Mouse (Mus musculus): ENCODE data around the gene Slc4a4.

Gene Slc4a4

DNA sequence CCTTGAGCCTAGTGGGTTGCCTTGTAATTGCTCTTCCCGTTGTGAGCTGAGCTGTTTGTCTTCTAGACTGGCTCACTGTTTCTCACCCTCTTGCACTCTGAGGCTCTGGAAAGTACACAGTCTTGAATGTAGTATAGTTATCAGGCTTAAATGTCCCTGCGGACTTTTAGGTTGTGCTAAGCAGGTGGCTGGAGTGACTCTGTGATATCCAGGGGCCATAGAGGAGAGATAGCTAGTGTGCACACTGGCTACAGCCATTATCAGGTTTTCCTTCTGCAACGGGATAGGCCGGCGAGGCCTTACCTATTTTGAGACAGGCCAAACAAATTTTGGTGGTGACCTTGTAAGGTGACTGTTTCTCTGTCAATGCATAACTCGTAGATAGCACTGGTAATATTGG, 110.7 kb downstream of the Slc4a4 start:
- DNase-seq (ENCODE audit: low read depth in 1 of 2, low spot score in 2 of 2) = no peak

DNA sequence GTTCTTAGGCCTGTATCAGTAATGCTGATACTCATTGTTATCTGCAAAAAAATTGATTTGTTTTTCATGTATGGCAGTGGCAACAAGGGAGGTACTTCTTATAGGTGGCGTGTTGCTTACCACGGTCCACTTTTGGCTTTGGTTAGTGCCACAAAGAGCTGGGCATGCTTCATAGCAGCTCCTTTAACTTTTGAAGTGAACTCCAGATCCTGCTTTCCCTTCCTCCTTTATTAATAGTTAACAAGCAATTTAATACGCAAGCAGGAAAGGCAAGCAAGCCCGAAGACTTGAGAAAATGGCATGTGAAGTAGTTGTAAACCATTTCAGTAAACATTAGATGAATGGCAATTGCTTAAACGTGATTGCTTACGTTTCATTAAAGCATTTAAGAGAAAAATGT, 113.2 kb downstream of the Slc4a4 start:
- DNase-seq (ENCODE audit: low read depth in 1 of 2, low spot score in 2 of 2) = no peak

- no peak for DNase-seq (ENCODE audit: low read depth in 1 of 2, low spot score in 2 of 2)
These were observed 114.0 kb downstream of the Slc4a4 start for GRCm38 (mm10) chr5:89000598-89000997.

- DNase-seq (ENCODE audit: low read depth in 1 of 2, low spot score in 2 of 2) = no peak
These were observed 123.5 kb downstream of the Slc4a4 start for GRCm38 (mm10) chr5:89010116-89010515.

GRCm38 (mm10) chr5:89012456-89012855, 125.8 kb downstream of the Slc4a4 start:
- DNase-seq (ENCODE audit: low read depth in 1 of 2, low spot score in 2 of 2) = no peak

GRCm38 (mm10) chr5:89014782-89015181, 128.2 kb downstream of the Slc4a4 start:
- DNase-seq (ENCODE audit: low read depth in 1 of 2, low spot score in 2 of 2) = no peak

DNA sequence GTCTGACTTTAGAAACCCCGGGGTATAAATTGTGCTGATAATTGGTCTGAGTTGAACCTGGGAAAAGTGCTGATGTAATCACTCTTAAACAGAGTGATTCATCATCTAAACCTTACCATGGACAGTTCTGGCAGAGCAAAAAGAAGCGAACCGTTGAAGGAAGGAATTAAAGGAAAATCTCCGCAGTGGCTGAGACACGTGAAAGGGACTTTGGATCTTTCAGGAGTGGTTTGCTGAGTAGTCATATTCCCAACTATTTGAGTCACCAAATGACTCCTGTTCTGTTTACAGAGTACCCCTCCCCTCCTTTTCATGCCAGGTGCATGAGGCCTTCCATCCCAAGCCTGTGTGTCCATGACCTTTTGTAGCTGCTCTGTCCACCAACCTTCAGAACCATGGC, 129.3 kb downstream of the Slc4a4 start:
- DNase-seq (ENCODE audit: low read depth in 1 of 2, low spot score in 2 of 2) = no peak

DNA sequence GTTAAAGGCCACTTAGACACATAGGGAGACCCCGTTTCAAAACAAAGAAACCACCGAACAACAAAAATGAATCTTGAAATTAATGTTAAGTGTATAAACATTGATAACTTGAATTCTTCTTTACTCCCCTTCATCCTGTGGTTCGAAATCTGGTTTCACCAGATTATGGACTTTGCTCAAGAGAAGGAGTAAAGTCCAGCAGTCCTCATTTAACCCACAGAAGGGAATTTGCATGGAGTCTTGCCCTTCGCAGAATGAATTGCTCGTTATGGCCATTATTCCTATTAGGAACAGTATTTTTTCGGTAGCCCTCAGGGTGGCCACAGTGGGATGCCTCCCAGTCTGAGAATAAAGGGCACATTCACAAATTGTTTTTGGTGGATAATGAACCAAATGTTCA, 131.9 kb downstream of the Slc4a4 start:
- DNase-seq (ENCODE audit: low read depth in 1 of 2, low spot score in 2 of 2) = no peak

DNA sequence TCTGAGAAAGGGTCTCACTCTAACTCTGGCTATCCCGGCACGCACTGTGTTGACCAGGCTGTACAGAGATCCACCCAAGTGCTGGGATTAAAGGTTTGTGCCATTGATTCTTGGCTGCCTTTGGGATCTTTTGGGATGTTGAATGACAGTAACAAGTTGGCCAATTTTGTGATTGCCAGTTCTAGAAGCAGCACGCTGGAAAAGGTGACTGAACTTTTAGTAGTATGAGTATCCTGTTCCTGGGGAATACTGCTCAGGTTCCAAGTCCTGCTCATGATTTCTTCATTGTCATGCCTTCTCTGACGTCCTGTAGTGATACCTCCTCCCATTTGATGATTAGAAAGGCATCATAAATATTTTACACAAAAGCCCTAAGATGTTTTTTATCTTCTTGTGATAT, 137.8 kb downstream of the Slc4a4 start:
- DNase-seq (ENCODE audit: low read depth in 1 of 2, low spot score in 2 of 2) = no peak

- no peak for DNase-seq (ENCODE audit: low read depth in 1 of 2, low spot score in 2 of 2)
These were observed 141.0 kb downstream of the Slc4a4 start for GRCm38 (mm10) chr5:89027518-89028085.

- no peak for DNase-seq (ENCODE audit: low read depth in 1 of 2, low spot score in 2 of 2)
These were observed 146.0 kb downstream of the Slc4a4 start for GRCm38 (mm10) chr5:89032647-89033046.

DNA sequence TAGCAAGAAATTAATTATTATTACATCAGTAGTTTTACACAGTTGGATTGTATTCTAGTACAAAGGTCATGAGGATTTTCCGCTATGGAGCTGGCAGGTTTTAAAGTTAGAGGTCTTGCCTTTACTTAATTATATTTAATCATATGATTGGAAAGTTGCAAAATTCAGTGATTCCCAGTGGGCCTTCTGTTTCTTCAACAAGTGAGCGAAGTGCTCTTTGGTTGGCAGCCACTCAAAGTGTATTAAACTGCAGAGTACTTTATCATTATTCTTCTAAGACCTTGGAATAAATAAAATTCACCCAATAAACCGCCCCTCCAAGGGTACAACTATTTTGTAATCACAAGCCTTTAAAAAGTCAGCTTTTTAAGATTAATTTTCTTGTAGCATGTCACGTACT, 146.6 kb downstream of the Slc4a4 start:
- no peak for DNase-seq (ENCODE audit: low read depth in 1 of 2, low spot score in 2 of 2)

DNA sequence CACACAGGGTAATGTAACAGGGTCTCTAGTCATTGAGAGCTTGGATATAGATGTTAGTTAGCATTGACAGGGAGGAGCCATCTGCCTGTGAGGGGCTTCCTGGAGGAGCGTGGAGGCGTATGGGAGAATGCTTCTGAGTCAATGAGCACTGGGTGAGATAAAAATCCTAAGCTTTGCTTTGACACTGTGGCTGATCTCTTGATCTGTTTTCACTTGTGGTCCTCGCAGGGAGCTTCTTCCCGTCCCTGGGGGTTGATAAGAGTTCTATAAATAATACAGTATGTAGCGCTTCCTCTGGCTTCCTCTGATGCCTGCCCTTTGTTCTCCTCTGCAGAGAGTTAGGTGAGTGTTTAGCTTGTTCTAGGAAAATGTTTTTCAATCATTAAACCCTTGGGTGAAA, 149.5 kb downstream of the Slc4a4 start:
- DNase-seq (ENCODE audit: low read depth in 1 of 2, low spot score in 2 of 2) = no peak

- DNase-seq (ENCODE audit: low read depth in 1 of 2, low spot score in 2 of 2) = no peak
These were observed 154.2 kb downstream of the Slc4a4 start for GRCm38 (mm10) chr5:89040814-89041213.

- no peak for DNase-seq (ENCODE audit: low read depth in 1 of 2, low spot score in 2 of 2)
These were observed 157.2 kb downstream of the Slc4a4 start for GRCm38 (mm10) chr5:89043846-89044245.

DNA sequence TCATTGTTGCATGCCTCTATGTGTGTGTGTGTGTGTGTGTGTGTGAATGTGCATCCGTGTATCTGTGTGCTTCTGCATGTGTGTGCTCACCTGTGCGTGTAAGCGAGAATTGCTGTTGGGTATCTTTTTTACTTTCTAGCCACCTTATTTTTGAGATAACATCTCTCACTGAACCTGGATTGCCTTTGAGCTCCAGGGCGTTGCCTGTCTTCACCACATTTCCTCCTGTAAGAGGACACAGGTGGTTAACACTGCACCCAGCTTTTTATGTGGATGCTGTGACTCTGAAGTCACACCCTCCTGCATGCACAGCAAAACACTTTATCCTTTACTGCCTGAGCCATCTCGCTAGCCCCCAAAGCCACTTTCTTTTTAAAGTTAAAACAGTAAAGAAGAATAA, 158.2 kb downstream of the Slc4a4 start:
- no peak for DNase-seq (ENCODE audit: low read depth in 1 of 2, low spot score in 2 of 2)

DNA sequence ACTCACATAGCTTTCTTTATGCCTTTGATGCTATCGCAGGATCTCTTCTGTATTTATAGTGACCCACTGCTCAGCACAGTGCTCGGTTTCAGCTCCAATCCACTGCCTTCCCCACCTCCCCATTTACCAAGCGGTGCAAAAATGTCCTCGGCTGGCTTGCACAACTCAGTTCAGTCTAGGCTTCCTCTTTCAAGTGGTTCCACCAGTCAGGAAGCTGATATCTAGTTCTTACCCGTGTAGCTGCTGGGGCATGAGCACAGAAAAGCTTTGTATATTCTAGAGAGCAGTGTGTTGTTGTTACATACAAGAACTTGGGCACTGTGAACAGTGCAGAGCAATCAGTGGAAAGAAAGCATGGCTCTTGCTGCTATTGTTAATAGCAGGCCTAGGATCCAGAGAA, 165.0 kb downstream of the Slc4a4 start:
- no peak for DNase-seq (ENCODE audit: low read depth in 1 of 2, low spot score in 2 of 2)

GRCm38 (mm10) chr5:89052230-89052629, 165.6 kb downstream of the Slc4a4 start:
- DNase-seq (ENCODE audit: low read depth in 1 of 2, low spot score in 2 of 2) = no peak

DNA sequence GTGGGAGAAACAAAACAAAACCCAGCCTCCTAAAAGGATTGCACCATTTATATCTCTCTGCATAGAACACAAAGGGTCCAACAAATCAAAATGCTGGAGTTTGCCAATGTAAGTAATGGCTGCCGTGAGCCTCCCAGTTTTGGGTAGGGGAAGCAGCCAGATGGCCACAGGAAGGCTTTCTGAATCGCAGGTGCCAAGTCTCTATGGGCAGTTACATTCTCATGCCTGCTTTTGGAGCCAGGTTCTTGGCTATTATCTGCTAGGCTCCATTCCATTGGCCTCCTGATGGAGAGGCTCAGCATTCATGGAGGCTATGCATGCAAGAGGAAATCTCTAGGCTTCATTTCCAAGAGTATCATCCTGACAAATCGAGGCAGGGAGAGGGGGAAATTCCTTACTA, 169.0 kb downstream of the Slc4a4 start:
- no peak for DNase-seq (ENCODE audit: low read depth in 1 of 2, low spot score in 2 of 2)

DNA sequence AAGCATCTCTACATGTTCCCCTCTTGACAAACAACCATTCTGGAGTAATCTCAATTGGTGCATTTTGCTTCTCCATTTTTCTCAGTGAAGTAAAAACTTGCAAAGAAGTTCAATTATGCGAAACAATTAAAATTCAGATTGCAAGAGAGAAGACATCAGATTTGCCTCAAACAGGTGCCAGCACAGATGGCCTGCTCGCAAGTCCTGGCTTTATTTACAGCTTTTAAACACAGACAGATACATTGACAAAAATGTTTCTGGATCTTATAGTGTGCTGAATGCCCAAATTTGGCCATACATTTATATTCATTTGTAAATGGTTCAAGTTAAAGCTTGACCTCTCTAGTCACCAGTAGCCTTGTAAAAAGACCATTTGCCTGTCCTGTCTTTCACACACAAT, 169.8 kb downstream of the Slc4a4 start:
- DNase-seq (ENCODE audit: low read depth in 1 of 2, low spot score in 2 of 2) = no peak

- no peak for DNase-seq (ENCODE audit: low read depth in 1 of 2, low spot score in 2 of 2)
These were observed 174.5 kb downstream of the Slc4a4 start for GRCm38 (mm10) chr5:89061097-89061496.

GRCm38 (mm10) chr5:89062286-89062685, 175.7 kb downstream of the Slc4a4 start:
- DNase-seq (ENCODE audit: low read depth in 1 of 2, low spot score in 2 of 2) = no peak

GRCm38 (mm10) chr5:89067111-89067510, 180.5 kb downstream of the Slc4a4 start:
- no peak for DNase-seq (ENCODE audit: low read depth in 1 of 2, low spot score in 2 of 2)

DNA sequence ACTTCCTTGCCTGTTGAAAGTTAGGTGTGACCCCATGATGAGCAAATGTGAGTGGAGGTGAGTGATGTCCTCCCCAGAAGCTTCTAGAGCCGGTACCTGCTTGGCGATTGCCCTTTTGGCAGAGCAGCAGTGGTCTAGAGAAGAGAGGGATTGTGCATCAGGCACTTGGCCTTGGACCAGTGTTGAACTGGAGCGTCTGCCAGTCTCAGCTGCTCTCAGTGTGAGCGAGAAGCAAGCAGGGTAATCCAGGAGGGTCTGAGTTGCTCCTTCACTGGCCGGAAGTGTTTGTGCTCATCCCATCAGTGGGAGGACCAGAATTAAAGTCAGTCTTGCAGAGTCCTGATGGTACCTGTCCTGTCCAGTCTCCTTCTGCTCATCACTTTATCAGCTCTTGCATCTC, 181.5 kb downstream of the Slc4a4 start:
- no peak for DNase-seq (ENCODE audit: low read depth in 1 of 2, low spot score in 2 of 2)
